In the genomic region with DNA sequence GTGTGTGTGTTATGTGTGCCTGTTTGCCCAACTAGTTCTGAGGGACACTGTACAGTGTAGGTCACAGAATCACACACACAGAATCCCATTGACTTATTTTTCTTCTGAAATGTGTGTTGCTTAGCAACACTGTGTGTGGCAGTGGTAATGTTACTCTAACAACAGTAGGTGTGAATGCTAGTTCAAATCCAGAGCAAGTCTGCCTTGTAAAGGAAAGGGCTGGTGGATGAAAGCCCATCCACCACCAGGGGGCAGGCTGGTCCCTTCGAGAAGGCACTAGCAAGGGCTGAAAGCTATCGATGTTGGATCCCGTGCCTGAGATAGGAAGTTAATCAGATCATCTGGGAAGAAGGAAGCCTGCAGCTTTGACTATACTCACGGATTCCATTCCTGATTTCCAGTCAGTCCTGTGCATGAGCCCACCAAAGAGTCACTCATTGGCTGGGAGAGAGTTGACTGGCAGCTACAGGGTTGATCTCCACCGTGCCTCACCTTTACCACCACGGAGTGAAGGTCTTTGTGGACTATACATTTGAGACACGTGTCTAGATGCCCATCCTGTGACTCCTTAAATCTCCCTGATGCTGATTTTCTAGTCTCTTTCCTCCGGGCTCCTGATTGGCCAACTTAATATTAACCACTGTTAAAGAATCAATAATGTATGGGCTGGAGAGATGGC, we compare ENCODE assay signal across 8 mouse cellular contexts. TPM values are rescaled to one million over a fixed set of nuclear protein-coding genes. Genes with fewer than 3 reads are reported as not detected.
A peak's percentile ranks its signal among the peaks of the same experiment; 100 is the strongest.
DNase-seq lines count a peak whose midpoint lies in the region; ATAC-seq and TF ChIP-seq lines count a peak whose summit lies in the region.

No protein-coding gene starts in this region.

- H3K4me1 ChIP-seq in hindbrain, postnatal 0 days (ENCODE audit: insufficient read depth, low read length), result no peaks in the 10 kb centered on the region

- no peak overlapping the region for H3K4me2 ChIP-seq in hindbrain, postnatal 0 days (ENCODE audit: low read depth, low read length)

- 38% methylated on average over 8 of the region's 8 CpGs for whole genome bisulfite sequencing in hindbrain, postnatal 0 days

- peak; percentile 93 for DNase-seq in R1 (ENCODE audit: low read depth, low spot score)
- peak; percentile 97 to 98 for DNase-seq in cerebellum, postnatal 10 days
- peak; percentile 64 to 84 for DNase-seq in frontal cortex, postnatal 14 days (ENCODE audit: low spot score in 2 of 2)
- peak; percentile 93 for DNase-seq in hindbrain, postnatal 0 days (ENCODE audit: low spot score)
- DNase-seq in left cerebral cortex, adult 11 months (ENCODE audit: low spot score), result peak; percentile 76
- DNase-seq in right cerebral cortex, adult 2 months (ENCODE audit: low spot score in 2 of 2), result peak; percentile 88 to 93
- DNase-seq in urinary bladder, postnatal 10 days (ENCODE audit: low spot score), result peak; percentile 57

- no peak overlapping the region for H3K27ac ChIP-seq in hindbrain, postnatal 0 days

- no peaks in the 10 kb centered on the region for H3K27me3 ChIP-seq in hindbrain, postnatal 0 days (ENCODE audit: insufficient read depth, low read length)

- H3K9me3 ChIP-seq in hindbrain, postnatal 0 days (ENCODE audit: low read length), result no peaks in the 10 kb centered on the region

- no peaks in the 10 kb centered on the region for H3K36me3 ChIP-seq in hindbrain, postnatal 0 days (ENCODE audit: insufficient read depth, low read length)

- peak; percentile 88 for ATAC-seq in hindbrain, postnatal 0 days
- ATAC-seq in megakaryocyte, adult 5-6 weeks (ENCODE audit: poor library complexity, severe bottlenecking), result peak; percentile 91

- TF ChIP-seq CTCF in hindbrain, postnatal 0 days (IDR thresholded peaks at IDR 0.05; ENCODE audit: low read depth), result peak; percentile 95

- no peak overlapping the region for H3K9ac ChIP-seq in hindbrain, postnatal 0 days (replicated peaks; ENCODE audit: low read length)

- no peak overlapping the region for H3K4me3 ChIP-seq in hindbrain, postnatal 0 days (ENCODE audit: low read length)

RNA-seq across cellular contexts. Expression of a gene that starts 38.7 kb away (rescaled TPM):
- total RNA-seq in hindbrain, postnatal 0 days (2014; rRNA removed), result 15.4 and 16.8 TPM in 2 replicates
- 16.0 and 16.8 TPM in 2 replicates for polyA plus RNA-seq in hindbrain, postnatal 0 days (2015; fragmentation: Nextera tagmentation; extraction: Ambion mirVana)
- total RNA-seq in megakaryocyte, adult 5-6 weeks (2015), result 51.5 and 58.4 TPM in 2 replicates
- 19.2 and 29.1 TPM in 2 replicates for total RNA-seq in megakaryocyte, adult 5-6 weeks (2017)
